Mouse (Mus musculus) liver, embryonic 16.5 days (tissue): ENCODE measurements around the gene G6pc3. TPM values are rescaled to one million over a fixed set of nuclear protein-coding genes. Genes with fewer than 3 reads are reported as not detected.
A peak's percentile ranks its signal among the peaks of the same experiment; 100 is the strongest.

Source experiments
- ATAC-seq: fragments of 200-750 bp; cut with Nextera tagmentation; 2 replicates; pipeline ENCODE4 v1.8.0; 2017; ENCODE audit warnings: low read depth, mild to moderate bottlenecking, moderate number of reproducible peaks, moderate library complexity
- H3K27ac ChIP-seq: fragments of 300-500 bp; sonication (generic); 2 replicates; pipeline ENCODE4 v1.5.1; 2014; ENCODE audit warnings: mild to moderate bottlenecking, low read length
- H3K27me3 ChIP-seq: fragments of 300-500 bp; sonication (generic); 2 replicates; pipeline ENCODE4 v1.6.1; 2014; ENCODE audit warnings: low read depth, low read length, mixed read lengths; ENCODE audit not compliant: control insufficient read depth, insufficient read depth
- H3K36me3 ChIP-seq: fragments of 300-500 bp; sonication (generic); 2 replicates; pipeline ENCODE4 v1.6.1; 2014; ENCODE audit warnings: mild to moderate bottlenecking; ENCODE audit not compliant: control insufficient read depth, insufficient read depth
- H3K4me1 ChIP-seq: fragments of 300-500 bp; sonication (generic); 2 replicates; pipeline ENCODE4 v1.6.1; 2014; ENCODE audit warnings: low read depth, low read length, mixed read lengths; ENCODE audit not compliant: control insufficient read depth
- H3K4me2 ChIP-seq: fragments of 300-500 bp; sonication (generic); 2 replicates; pipeline ENCODE4 v1.6.1; 2014; ENCODE audit warnings: low read depth, low read length, mixed read lengths
- H3K4me3 ChIP-seq: fragments of 300-500 bp; sonication (generic); 2 replicates; pipeline ENCODE4 v1.5.1; 2014; ENCODE audit warnings: low read depth, mild to moderate bottlenecking, low read length
- H3K9ac ChIP-seq: fragments of 300-500 bp; sonication (generic); 2 replicates; pipeline ENCODE4 v1.6.1; 2014; ENCODE audit warnings: low read depth, low read length
- H3K9me3 ChIP-seq: fragments of 300-500 bp; sonication (generic); replicated peaks from 2 replicates; pipeline ENCODE4 v1.6.1; 2016; ENCODE audit warnings: low read length; ENCODE audit not compliant: control insufficient read depth
- whole genome bisulfite sequencing: fragments of 180-500 bp; shearing (Covaris S2); extraction: QIAGEN DNeasy Blood & Tissue Kit; methylation state at CpG from one replicate; pipeline ENCODE4 v1.1.7; 2014; ENCODE audit not compliant: insufficient replicate concordance; 5-methylcytosine and 5-hydroxymethylcytosine counted together
- polyA plus RNA-seq: library from polyadenylated mRNA; unstranded; fragments of >200 nt; fragmentation: Nextera tagmentation; extraction: Ambion mirVana; gene quantifications from 2 replicates; pipeline ENCODE4 v1.2.1, GENCODE M21; 2015

G6pc3 gene
- polyA plus RNA-seq, 1 experiment from 2014 or later, result 8.2 TPM

- Histone ChIP-seq H3K4me1 (peaks cover 8% of the 10 kb centered on the region), H3K27ac (no peak overlapping the region), H3K4me2 (no peak overlapping the region), H3K27me3 (no peaks in the 10 kb centered on the region), H3K36me3 (no peaks in the 10 kb centered on the region; the same call in none of the 2 replicates), H3K9me3 (no peaks in the 10 kb centered on the region), H3K9ac (no peak overlapping the region), H3K4me3 (no peak overlapping the region)
- ATAC-seq, result no peak
- 68% methylated on average over 9 of the region's 9 CpGs for WGBS
Measured at GRCm38 (mm10) chr11:102199856-102200255, 10.4 kb downstream of the G6pc3 start.

GRCm38 (mm10) chr11:102201408-102201821 is 12.0 kb downstream of the G6pc3 start:
- no peak for ATAC-seq

GRCm38 (mm10) chr11:102206481-102206880 is 17.1 kb downstream of the G6pc3 start:
- 79% methylated on average over 30 of the region's 30 CpGs for WGBS
- no peak overlapping the region for H3K4me3 ChIP-seq
- ATAC-seq, result no peak

More at GRCm38 (mm10) chr11:102201408-102201821, 12.0 kb downstream of the G6pc3 start:
- Histone ChIP-seq H3K9ac (no peak overlapping the region), H3K36me3 (no peaks in the 10 kb centered on the region; the same call in none of the 2 replicates), H3K4me2 (no peak overlapping the region), H3K27me3 (no peaks in the 10 kb centered on the region), H3K27ac (no peak overlapping the region), H3K9me3 (no peaks in the 10 kb centered on the region), H3K4me1 (peaks cover under 1% of the 10 kb centered on the region), H3K4me3 (no peak overlapping the region)
- 71% methylated on average over 12 of the region's 12 CpGs for WGBS

GRCm38 (mm10) chr11:102207825-102208777 is 18.7 kb downstream of the G6pc3 start:
- Histone ChIP-seq H3K36me3 (no peaks in the 10 kb centered on the region; the same call in 1 of the 2 replicates), H3K4me3 (no peak overlapping the region), H3K4me1 (peaks cover 17% of the 10 kb centered on the region), H3K27me3 (no peaks in the 10 kb centered on the region), H3K27ac (no peak overlapping the region), H3K4me2 (no peak overlapping the region), H3K9me3 (no peaks in the 10 kb centered on the region), H3K9ac (no peak overlapping the region)
- 33% methylated on average over 11 of the region's 11 CpGs for WGBS
- ATAC-seq, result 0 out of 2 replicates have a peak, but pooled peaks have one; percentile 20

More at GRCm38 (mm10) chr11:102206481-102206880, 17.1 kb downstream of the G6pc3 start:
- H3K36me3 ChIP-seq, result no peaks in the 10 kb centered on the region; the same call in 1 of the 2 replicates
- no peak overlapping the region for H3K27ac ChIP-seq
- no peaks in the 10 kb centered on the region for H3K9me3 ChIP-seq
- no peak overlapping the region for H3K4me2 ChIP-seq
- peaks cover 16% of the 10 kb centered on the region for H3K4me1 ChIP-seq
- H3K27me3 ChIP-seq, result no peaks in the 10 kb centered on the region
- no peak overlapping the region for H3K9ac ChIP-seq

- Histone ChIP-seq H3K9ac (no peak overlapping the region), H3K27ac (no peak overlapping the region), H3K4me2 (no peak overlapping the region), H3K4me1 (peaks cover 22% of the 10 kb centered on the region), H3K4me3 (no peak overlapping the region), H3K9me3 (no peaks in the 10 kb centered on the region), H3K36me3 (no peaks in the 10 kb centered on the region; the same call in 1 of the 2 replicates), H3K27me3 (no peaks in the 10 kb centered on the region)
- no peak for ATAC-seq
- 8% methylated on average over 3 of the region's 4 CpGs for WGBS
Measured at GRCm38 (mm10) chr11:102208846-102209245, 19.4 kb downstream of the G6pc3 start.

- 3% methylated on average over 2 of the region's 2 CpGs for WGBS
- Histone ChIP-seq H3K4me3 (no peak overlapping the region), H3K36me3 (no peaks in the 10 kb centered on the region), H3K27ac (no peak overlapping the region), H3K9me3 (no peaks in the 10 kb centered on the region), H3K4me1 (peaks cover 30% of the 10 kb centered on the region), H3K4me2 (no peak overlapping the region), H3K9ac (no peak overlapping the region), H3K27me3 (no peaks in the 10 kb centered on the region)
- ATAC-seq, result no peak
Measured at GRCm38 (mm10) chr11:102209742-102210141, 20.3 kb downstream of the G6pc3 start.

GRCm38 (mm10) chr11:102210185-102210584 is 20.8 kb downstream of the G6pc3 start:
- no peak overlapping the region for H3K4me3 ChIP-seq
- H3K4me1 ChIP-seq, result peaks cover 35% of the 10 kb centered on the region
- H3K9ac ChIP-seq, result no peak overlapping the region
- no peak overlapping the region for H3K27ac ChIP-seq
- 33% methylated on average over 3 of the region's 3 CpGs for WGBS
- no peaks in the 10 kb centered on the region for H3K27me3 ChIP-seq
- ATAC-seq, result no peak
- no peaks in the 10 kb centered on the region for H3K9me3 ChIP-seq
- no peak overlapping the region for H3K4me2 ChIP-seq
- no peaks in the 10 kb centered on the region for H3K36me3 ChIP-seq

GRCm38 (mm10) chr11:102211011-102211410 is 21.6 kb downstream of the G6pc3 start:
- Histone ChIP-seq H3K27me3 (no peaks in the 10 kb centered on the region), H3K27ac (no peak overlapping the region), H3K36me3 (no peaks in the 10 kb centered on the region), H3K4me1 (peaks cover 35% of the 10 kb centered on the region), H3K4me3 (no peak overlapping the region), H3K9ac (no peak overlapping the region), H3K4me2 (no peak overlapping the region), H3K9me3 (no peaks in the 10 kb centered on the region)
- whole genome bisulfite sequencing, result 48% methylated on average over 5 of the region's 5 CpGs
- ATAC-seq, result no peak

- 78% methylated on average over 18 of the region's 18 CpGs for WGBS
- Histone ChIP-seq H3K4me2 (no peak overlapping the region), H3K9ac (no peak overlapping the region), H3K4me1 (peaks cover 37% of the 10 kb centered on the region), H3K36me3 (no peaks in the 10 kb centered on the region), H3K4me3 (no peak overlapping the region), H3K27me3 (no peaks in the 10 kb centered on the region), H3K9me3 (no peaks in the 10 kb centered on the region), H3K27ac (no peak overlapping the region)
- ATAC-seq, result no peak
Measured at GRCm38 (mm10) chr11:102211936-102212341, 22.5 kb downstream of the G6pc3 start.
